Mouse (Mus musculus) cerebellum, adult 2 months (tissue): ENCODE data around the gene Sspo.

Source experiments
- CTCF ChIP-seq: fragments of 200-500 bp; IDR thresholded peaks from 2 replicates; pipeline ENCODE4 v1.5.1; 2011; ENCODE audit warnings: low read depth, mild to moderate bottlenecking, control low read depth, low read length, moderate library complexity, borderline replicate concordance; ENCODE audit not compliant: insufficient read depth
- POLR2A ChIP-seq: fragments of 200-500 bp; IDR thresholded peaks from 2 replicates; pipeline ENCODE4 v1.6.1; 2011; ENCODE audit warnings: low read length, control low read depth, borderline replicate concordance; ENCODE audit not compliant: insufficient read depth

DNA sequence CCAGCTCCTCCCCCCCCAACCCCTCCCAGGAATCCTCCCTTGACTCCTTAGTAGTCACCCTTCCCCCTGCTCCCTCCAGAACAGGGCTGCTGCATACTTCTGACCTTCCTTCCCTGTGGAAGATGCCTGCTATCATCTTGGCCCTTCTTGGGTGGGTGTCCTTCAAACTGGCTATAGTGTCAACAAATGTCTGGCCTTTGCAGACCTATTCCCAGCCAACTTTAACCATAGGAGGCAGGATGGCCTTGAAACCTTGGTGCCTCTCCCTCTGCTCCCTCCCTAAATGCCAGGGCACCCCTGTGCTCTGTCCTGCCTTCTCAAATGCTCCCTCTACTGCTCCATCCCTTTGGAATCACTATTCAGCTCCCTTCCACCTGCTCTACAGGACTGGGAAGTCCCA, 8.4 kb upstream of the Sspo start:
- TF ChIP-seq CTCF: no peak
- TF ChIP-seq POLR2A: no peak
